Mouse (Mus musculus) lung, embryonic 16.5 days (tissue): ENCODE results near the gene Tex264. TPM values are rescaled to one million over a fixed set of nuclear protein-coding genes. Genes with fewer than 3 reads are reported as not detected.

Source experiments
- ATAC-seq: fragments of 200-750 bp; cut with Nextera tagmentation; 2 replicates; pipeline ENCODE4 v1.8.0; 2017; ENCODE audit warnings: low read depth, mild to moderate bottlenecking, moderate library complexity
- H3K27ac ChIP-seq: fragments of 300-500 bp; sonication (generic); 2 replicates; pipeline ENCODE4 v1.5.1; 2014; ENCODE audit warnings: mild to moderate bottlenecking, control low read depth, low read length
- H3K27me3 ChIP-seq: fragments of 300-500 bp; sonication (generic); 2 replicates; pipeline ENCODE4 v1.6.1; 2014; ENCODE audit warnings: low read depth, low read length, mixed read lengths; ENCODE audit not compliant: control insufficient read depth, insufficient read depth
- H3K36me3 ChIP-seq: fragments of 300-500 bp; sonication (generic); 2 replicates; pipeline ENCODE4 v1.6.1; 2014; ENCODE audit warnings: low read length; ENCODE audit not compliant: control insufficient read depth, insufficient read depth
- H3K4me1 ChIP-seq: fragments of 300-500 bp; sonication (generic); replicated peaks from 2 replicates; pipeline ENCODE4 v1.6.1; 2014; ENCODE audit warnings: low read length, mixed read lengths; ENCODE audit not compliant: control insufficient read depth, insufficient read depth
- H3K4me2 ChIP-seq: fragments of 300-500 bp; sonication (generic); 2 replicates; pipeline ENCODE4 v1.6.1; 2014; ENCODE audit warnings: low read depth, low read length, control low read depth
- H3K4me3 ChIP-seq: fragments of 300-500 bp; sonication (generic); 2 replicates; pipeline ENCODE4 v1.5.1; 2014; ENCODE audit warnings: mild to moderate bottlenecking, low read length, control low read depth
- H3K9ac ChIP-seq: fragments of 300-500 bp; sonication (generic); 2 replicates; pipeline ENCODE4 v1.6.1; 2014; ENCODE audit warnings: low read length, control low read depth
- H3K9me3 ChIP-seq: fragments of 300-500 bp; sonication (generic); 2 replicates; pipeline ENCODE4 v1.6.1; 2016; ENCODE audit warnings: low read length; ENCODE audit not compliant: control insufficient read depth
- WGBS: fragments of 180-500 bp; shearing (Covaris S2); extraction: QIAGEN DNeasy Blood & Tissue Kit; methylation state at CpG from one replicate; pipeline ENCODE4 v1.1.7; 2014; 5-methylcytosine and 5-hydroxymethylcytosine counted together
- polyA plus RNA-seq: library from polyadenylated mRNA; unstranded; fragments of >200 nt; fragmentation: Nextera tagmentation; extraction: Ambion mirVana; gene quantifications from 2 replicates; pipeline ENCODE4 v1.2.1, GENCODE M21; 2015

The Tex264 gene
- polyA plus RNA-seq, 1 experiment from 2014 or later = 53.4 TPM

- Histone ChIP-seq H3K4me1 (no peaks in the 10 kb centered on the region), H3K27ac (no peak overlapping the region), H3K9me3 (no peaks in the 10 kb centered on the region), H3K27me3 (no peaks in the 10 kb centered on the region), H3K4me3 (no peak overlapping the region), H3K4me2 (no peak overlapping the region), H3K9ac (no peak overlapping the region), H3K36me3 (peaks cover 7% of the 10 kb centered on the region; the same call in 1 of the 2 replicates)
- no peak for ATAC-seq
- WGBS = 80% methylated on average over 11 of the region's 11 CpGs
These were observed 7.3 kb upstream of the Tex264 start for GRCm38 (mm10) chr9:106692973-106693481.

GRCm38 (mm10) chr9:106688834-106689233 is 3.1 kb upstream of the Tex264 start:
- peaks cover 5% of the 10 kb centered on the region for H3K4me1 ChIP-seq
- no peak overlapping the region for H3K9ac ChIP-seq
- 80% methylated on average over 8 of the region's 8 CpGs for WGBS
- H3K27ac ChIP-seq = no peak overlapping the region
- H3K9me3 ChIP-seq = no peaks in the 10 kb centered on the region
- no peak overlapping the region for H3K4me2 ChIP-seq
- H3K4me3 ChIP-seq = no peak overlapping the region
- no peak for ATAC-seq
- H3K27me3 ChIP-seq = no peaks in the 10 kb centered on the region
- peaks cover 7% of the 10 kb centered on the region; the same call in 1 of the 2 replicates for H3K36me3 ChIP-seq

GRCm38 (mm10) chr9:106686983-106687650 is 1.4 kb upstream of the Tex264 start:
- Histone ChIP-seq H3K4me3 (no peak overlapping the region), H3K27ac (no peak overlapping the region), H3K36me3 (peaks cover 2% of the 10 kb centered on the region; the same call in 1 of the 2 replicates), H3K27me3 (no peaks in the 10 kb centered on the region), H3K9ac (no peak overlapping the region), H3K4me1 (peaks cover 5% of the 10 kb centered on the region), H3K4me2 (peak overlapping the region; percentile 9; the same call in 1 of the 2 replicates), H3K9me3 (no peaks in the 10 kb centered on the region)
- 29% methylated on average over 8 of the region's 8 CpGs for WGBS
- peak; percentile 52 for ATAC-seq

- Histone ChIP-seq H3K9ac (peak overlapping the region; percentile 89), H3K4me2 (peak overlapping the region; percentile 96), H3K27ac (peak overlapping the region; percentile 83), H3K27me3 (no peaks in the 10 kb centered on the region), H3K4me3 (peak overlapping the region; percentile 87), H3K4me1 (peaks cover 5% of the 10 kb centered on the region), H3K9me3 (no peaks in the 10 kb centered on the region), H3K36me3 (peaks cover 6% of the 10 kb centered on the region)
- 3% methylated on average over 11 of the region's 14 CpGs for WGBS
- ATAC-seq = peak; percentile 23; the same call in 1 of the 2 replicates
These were observed 844 bp downstream of the Tex264 start for GRCm38 (mm10) chr9:106684918-106685248.

DNA sequence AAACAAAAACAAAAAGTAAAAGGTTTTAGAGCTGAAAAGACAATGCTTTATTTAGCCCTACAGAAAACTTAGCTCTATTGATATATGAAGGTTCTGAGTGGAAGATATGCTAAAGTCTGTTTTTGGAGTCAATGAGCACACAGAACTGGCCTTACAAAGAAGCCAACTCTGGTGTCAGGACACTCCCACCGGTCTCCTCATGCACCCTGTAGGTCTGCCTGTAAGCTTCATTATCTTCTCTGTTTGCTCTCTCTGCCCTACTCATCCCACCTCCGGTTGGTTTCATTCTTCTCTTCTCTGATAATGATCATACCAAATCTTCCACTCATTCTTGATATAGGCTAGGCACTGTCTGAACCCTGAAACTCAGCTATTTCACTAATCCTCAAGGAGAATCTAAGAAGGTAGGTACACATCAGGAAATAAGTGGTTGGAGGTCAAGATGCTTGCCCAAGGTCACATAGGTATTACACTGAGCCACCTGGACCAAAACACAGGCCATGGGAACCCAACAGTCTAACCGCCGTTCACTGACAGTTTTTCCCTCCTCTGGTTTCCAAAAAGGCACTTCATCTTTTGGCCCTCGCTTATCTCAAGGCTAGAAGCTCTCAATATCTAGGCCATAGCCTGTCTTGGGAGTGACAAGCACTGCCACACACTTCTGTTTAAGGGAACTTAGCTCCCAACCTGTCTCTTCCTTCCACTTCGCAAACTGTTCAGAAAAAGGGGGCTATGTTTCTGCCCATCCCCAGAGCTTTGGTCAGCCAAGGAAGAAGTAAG is 1.4 kb downstream of the Tex264 start:
- Histone ChIP-seq H3K4me1 (peaks cover 5% of the 10 kb centered on the region), H3K9ac (peak overlapping the region; percentile 89), H3K27me3 (no peaks in the 10 kb centered on the region), H3K4me3 (peak overlapping the region; percentile 87), H3K4me2 (peak overlapping the region; percentile 96), H3K36me3 (peaks cover 6% of the 10 kb centered on the region), H3K9me3 (no peaks in the 10 kb centered on the region), H3K27ac (no peak overlapping the region)
- 63% methylated on average over 6 of the region's 6 CpGs for WGBS
- no peak for ATAC-seq

DNA sequence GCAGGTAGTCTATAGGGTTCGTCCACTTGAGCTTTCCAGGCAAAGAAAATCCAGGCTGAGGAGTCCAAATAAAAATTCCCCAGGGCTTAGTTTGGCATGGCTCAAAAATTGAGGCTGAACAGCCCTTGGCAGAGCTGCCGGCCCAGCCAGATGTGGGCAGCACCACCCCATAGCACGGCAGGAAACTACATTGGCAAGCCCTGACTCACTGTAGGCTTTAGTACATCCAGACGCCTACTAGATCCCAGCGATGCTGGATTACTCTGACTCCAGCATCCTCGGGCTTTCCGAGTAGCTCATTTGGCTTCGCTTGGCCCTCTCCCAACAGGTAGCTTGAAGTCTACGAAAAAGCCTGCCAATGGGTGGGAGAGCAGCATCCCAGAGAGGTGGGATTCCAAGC is 4.7 kb downstream of the Tex264 start:
- no peak for ATAC-seq
- no peaks in the 10 kb centered on the region for H3K9me3 ChIP-seq

GRCm38 (mm10) chr9:106678242-106678641 is 7.5 kb downstream of the Tex264 start:
- no peak overlapping the region for H3K4me3 ChIP-seq
- 69% methylated on average over 4 of the region's 4 CpGs for WGBS
- peaks cover 8% of the 10 kb centered on the region for H3K36me3 ChIP-seq

More for the DNA sequence above, 4.7 kb downstream of the Tex264 start:
- 85% methylated on average over 9 of the region's 9 CpGs for WGBS
- H3K27ac ChIP-seq = no peak overlapping the region
- no peak overlapping the region for H3K9ac ChIP-seq
- no peak overlapping the region for H3K4me3 ChIP-seq
- peaks cover 5% of the 10 kb centered on the region for H3K4me1 ChIP-seq
- H3K27me3 ChIP-seq = no peaks in the 10 kb centered on the region
- H3K4me2 ChIP-seq = no peak overlapping the region
- peaks cover 6% of the 10 kb centered on the region for H3K36me3 ChIP-seq

GRCm38 (mm10) chr9:106677702-106678101 is 8.0 kb downstream of the Tex264 start:
- Histone ChIP-seq H3K27ac (no peak overlapping the region), H3K36me3 (peaks cover 8% of the 10 kb centered on the region), H3K4me2 (no peak overlapping the region), H3K4me3 (no peak overlapping the region), H3K27me3 (no peaks in the 10 kb centered on the region), H3K4me1 (no peaks in the 10 kb centered on the region), H3K9ac (no peak overlapping the region), H3K9me3 (no peaks in the 10 kb centered on the region)
- ATAC-seq = no peak
- WGBS = 83% methylated on average over 5 of the region's 5 CpGs

More at GRCm38 (mm10) chr9:106678242-106678641, 7.5 kb downstream of the Tex264 start:
- Histone ChIP-seq H3K9me3 (no peaks in the 10 kb centered on the region), H3K27ac (no peak overlapping the region), H3K4me2 (no peak overlapping the region), H3K27me3 (no peaks in the 10 kb centered on the region), H3K9ac (no peak overlapping the region), H3K4me1 (no peaks in the 10 kb centered on the region)
- ATAC-seq = no peak

DNA sequence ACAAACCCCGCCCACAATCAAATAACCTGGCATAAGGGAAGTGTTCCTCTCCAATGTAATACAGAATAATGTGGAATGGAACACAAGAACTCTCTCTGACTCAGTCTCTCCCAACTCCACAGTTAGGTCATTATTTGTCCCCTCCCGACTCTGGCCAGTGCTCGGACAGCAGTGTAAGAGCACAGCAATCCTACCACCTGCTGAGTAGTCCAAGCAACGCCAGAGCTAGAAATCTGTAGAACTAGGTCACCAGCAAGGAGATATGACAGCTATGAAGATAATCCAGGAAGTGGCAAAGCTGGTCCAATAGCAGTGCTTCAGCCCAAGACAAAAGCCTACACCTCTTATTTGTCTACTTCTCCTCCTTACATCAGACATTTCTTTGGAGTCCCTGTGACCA is 9.2 kb downstream of the Tex264 start:
- Histone ChIP-seq H3K9me3 (no peaks in the 10 kb centered on the region), H3K9ac (no peak overlapping the region), H3K4me1 (no peaks in the 10 kb centered on the region), H3K27me3 (no peaks in the 10 kb centered on the region), H3K4me2 (no peak overlapping the region), H3K36me3 (peaks cover 8% of the 10 kb centered on the region), H3K4me3 (no peak overlapping the region), H3K27ac (no peak overlapping the region)
- ATAC-seq = no peak
- 75% methylated on average over 4 of the region's 4 CpGs for WGBS
